Mouse (Mus musculus) midbrain, embryonic 11.5 days (tissue): ENCODE results near the gene Esr1. TPM values are rescaled to one million over a fixed set of nuclear protein-coding genes. Genes with fewer than 3 reads are reported as not detected.
A peak's percentile ranks its signal among the peaks of the same experiment; 100 is the strongest.

Source experiments
- ATAC-seq: fragments of 200-750 bp; cut with Nextera tagmentation; 2 replicates; pipeline ENCODE4 v1.8.0; 2017; ENCODE audit warnings: moderate TSS enrichment, moderate library complexity; ENCODE audit not compliant: low FRiP score
- DNase-seq: peaks from one replicate; pipeline ENCODE4 v3.0.0; 2015; ENCODE audit warnings: low spot score; ENCODE audit errors: missing footprints
- H3K27ac ChIP-seq: fragments of 300-500 bp; sonication (generic); 2 replicates; pipeline ENCODE4 v1.5.1; 2014; ENCODE audit warnings: low read depth, low read length
- H3K27me3 ChIP-seq: fragments of 300-500 bp; sonication (generic); 2 replicates; pipeline ENCODE4 v1.6.1; 2014; ENCODE audit warnings: mild to moderate bottlenecking, low read length, moderate library complexity, mixed read lengths; ENCODE audit not compliant: control insufficient read depth, insufficient read depth
- H3K36me3 ChIP-seq: fragments of 300-500 bp; sonication (generic); 2 replicates; pipeline ENCODE4 v1.6.1; 2014; ENCODE audit warnings: mild to moderate bottlenecking, low read length, moderate library complexity, mixed read lengths; ENCODE audit not compliant: control insufficient read depth, insufficient read depth
- H3K4me1 ChIP-seq: fragments of 300-500 bp; sonication (generic); 2 replicates; pipeline ENCODE4 v1.6.1; 2014; ENCODE audit warnings: low read length; ENCODE audit not compliant: control insufficient read depth, insufficient read depth
- H3K4me2 ChIP-seq: fragments of 300-500 bp; sonication (generic); 2 replicates; pipeline ENCODE4 v1.6.1; 2014; ENCODE audit warnings: mild to moderate bottlenecking, moderate library complexity
- H3K4me3 ChIP-seq: fragments of 300-500 bp; sonication (generic); 2 replicates; pipeline ENCODE4 v1.5.1; 2014; ENCODE audit warnings: low read depth, low read length
- H3K9ac ChIP-seq: fragments of 300-500 bp; sonication (generic); 2 replicates; pipeline ENCODE4 v1.6.1; 2014; ENCODE audit warnings: low read length
- H3K9me3 ChIP-seq: fragments of 300-500 bp; sonication (generic); 2 replicates; pipeline ENCODE4 v1.6.1; 2016; ENCODE audit warnings: low read length; ENCODE audit not compliant: control insufficient read depth
- WGBS: fragments of 180-500 bp; shearing (Covaris S2); extraction: QIAGEN DNeasy Blood & Tissue Kit; methylation state at CpG from one replicate; pipeline ENCODE4 v1.1.7; 2014; 5-methylcytosine and 5-hydroxymethylcytosine counted together
- polyA plus RNA-seq: library from polyadenylated mRNA; unstranded; fragments of >200 nt; fragmentation: Nextera tagmentation; extraction: Ambion mirVana; gene quantifications from 2 replicates; pipeline ENCODE4 v1.2.1, GENCODE M21; 2014

Gene Esr1
- polyA plus RNA-seq, 1 experiment from 2014 or later = 0.12 TPM

- peak; percentile 57 for DNase-seq
- no peak overlapping the region for H3K9ac ChIP-seq
- H3K9me3 ChIP-seq = no peaks in the 10 kb centered on the region
- no peaks in the 10 kb centered on the region for H3K27me3 ChIP-seq
- no peak overlapping the region for H3K4me2 ChIP-seq
- no peak overlapping the region for H3K27ac ChIP-seq
- no peaks in the 10 kb centered on the region for H3K36me3 ChIP-seq
- ATAC-seq = no peak
- H3K4me3 ChIP-seq = no peak overlapping the region
- WGBS = 88% methylated on average over 1 of the region's 1 CpGs
- no peaks in the 10 kb centered on the region for H3K4me1 ChIP-seq
Observed at GRCm38 (mm10) chr10:5029883-5030282, 418.5 kb downstream of the Esr1 start.

- Histone ChIP-seq H3K36me3 (no peaks in the 10 kb centered on the region), H3K4me2 (no peak overlapping the region), H3K27me3 (no peaks in the 10 kb centered on the region), H3K4me3 (no peak overlapping the region), H3K27ac (no peak overlapping the region), H3K4me1 (no peaks in the 10 kb centered on the region), H3K9me3 (no peaks in the 10 kb centered on the region), H3K9ac (no peak overlapping the region)
- 67% methylated on average over 15 of the region's 15 CpGs for WGBS
- DNase-seq (peak; percentile 79), ATAC-seq (no peak)
Observed at GRCm38 (mm10) chr10:5032192-5033048, 421.0 kb downstream of the Esr1 start.

DNA sequence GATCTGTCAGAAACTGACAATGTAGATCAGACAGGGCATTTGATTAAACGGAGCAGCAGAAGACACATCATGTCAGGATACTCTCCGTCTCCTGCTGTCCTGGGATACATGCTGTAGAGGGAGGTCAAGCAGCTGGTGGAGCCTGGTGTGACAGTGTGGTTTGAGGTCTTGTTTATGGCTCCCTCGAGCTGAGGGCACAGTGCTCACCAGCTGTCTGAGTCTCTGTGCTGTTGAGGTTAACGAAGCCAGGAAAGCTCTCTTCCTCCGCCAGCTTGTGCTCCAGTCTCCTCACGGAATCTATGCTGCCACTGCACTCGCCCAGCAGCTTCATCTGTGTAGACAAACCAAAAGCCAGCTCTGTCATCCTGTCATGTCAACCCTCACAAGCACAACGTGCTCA, 429.9 kb downstream of the Esr1 start:
- no peak overlapping the region for H3K27ac ChIP-seq
- no peaks in the 10 kb centered on the region for H3K4me1 ChIP-seq
- H3K27me3 ChIP-seq = no peaks in the 10 kb centered on the region
- H3K9me3 ChIP-seq = no peaks in the 10 kb centered on the region
- H3K36me3 ChIP-seq = no peaks in the 10 kb centered on the region
- no peak overlapping the region for H3K9ac ChIP-seq
- no peak overlapping the region for H3K4me2 ChIP-seq
- 82% methylated on average over 8 of the region's 8 CpGs for WGBS
- DNase-seq = peak; percentile 21
- H3K4me3 ChIP-seq = no peak overlapping the region
- no peak for ATAC-seq

GRCm38 (mm10) chr10:5044481-5044880, 433.1 kb downstream of the Esr1 start:
- Histone ChIP-seq H3K9me3 (no peaks in the 10 kb centered on the region), H3K9ac (no peak overlapping the region), H3K4me3 (no peak overlapping the region), H3K27me3 (no peaks in the 10 kb centered on the region), H3K4me1 (no peaks in the 10 kb centered on the region), H3K27ac (no peak overlapping the region), H3K4me2 (no peak overlapping the region), H3K36me3 (no peaks in the 10 kb centered on the region)
- DNase-seq (no peak), ATAC-seq (no peak)
- 88% methylated on average over 8 of the region's 8 CpGs for WGBS

DNA sequence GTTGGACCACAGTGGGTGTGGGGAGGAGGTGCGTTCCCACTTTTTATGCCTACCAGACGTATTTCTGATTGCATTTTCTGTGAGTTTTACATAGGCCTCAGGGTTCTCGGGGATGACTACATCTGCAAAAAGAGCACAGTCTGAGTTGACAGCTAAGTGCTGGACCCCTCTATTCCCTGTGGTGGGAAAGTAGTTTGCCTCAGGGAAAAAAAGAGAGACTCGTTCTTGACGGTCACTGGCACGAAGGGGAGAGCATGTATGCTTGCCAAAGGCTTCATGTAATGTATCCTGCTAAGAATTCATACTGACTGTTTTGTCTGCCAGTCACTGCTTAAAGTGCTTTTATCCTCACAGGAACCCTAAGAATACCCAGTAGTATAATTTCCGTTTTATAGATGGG, 433.8 kb downstream of the Esr1 start:
- Histone ChIP-seq H3K4me3 (no peak overlapping the region), H3K9me3 (no peaks in the 10 kb centered on the region), H3K9ac (no peak overlapping the region), H3K27me3 (no peaks in the 10 kb centered on the region), H3K4me1 (no peaks in the 10 kb centered on the region), H3K4me2 (no peak overlapping the region), H3K27ac (no peak overlapping the region), H3K36me3 (no peaks in the 10 kb centered on the region)
- DNase-seq (peak; percentile 28), ATAC-seq (no peak)
- WGBS = 93% methylated on average over 7 of the region's 7 CpGs

DNA sequence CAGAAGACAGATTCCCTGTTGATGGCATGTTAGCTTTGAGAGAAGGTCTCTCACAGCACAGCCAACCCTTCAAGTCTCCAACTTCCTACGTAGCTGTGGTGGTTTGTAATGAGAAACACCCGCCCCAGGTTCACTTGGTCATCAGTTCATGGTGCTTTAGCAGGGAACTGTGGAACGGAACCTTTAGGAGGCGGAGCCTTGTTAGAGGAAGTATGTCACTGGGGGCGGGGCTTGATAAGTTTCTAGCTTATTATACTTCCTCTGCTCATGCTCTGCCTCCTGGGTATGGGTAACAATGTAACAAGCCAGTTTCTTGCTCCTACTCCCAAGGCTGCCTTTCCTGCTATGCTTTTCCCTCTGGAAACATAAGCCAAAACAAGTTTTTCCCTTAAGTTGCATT, 434.3 kb downstream of the Esr1 start:
- H3K9ac ChIP-seq = no peak overlapping the region
- no peaks in the 10 kb centered on the region for H3K27me3 ChIP-seq
- no peak for ATAC-seq
- H3K4me3 ChIP-seq = no peak overlapping the region
- DNase-seq = peak; percentile 21
- H3K9me3 ChIP-seq = no peaks in the 10 kb centered on the region
- H3K4me2 ChIP-seq = no peak overlapping the region
- 94% methylated on average over 5 of the region's 5 CpGs for WGBS
- no peak overlapping the region for H3K27ac ChIP-seq
- H3K36me3 ChIP-seq = no peaks in the 10 kb centered on the region
- no peaks in the 10 kb centered on the region for H3K4me1 ChIP-seq

Other genes with a start within 250 kb of the Esr1 start
- 24.0 and 25.6 TPM in 2 replicates for gene Zbtb2, start 223.5 kb upstream of the Esr1 start, polyA plus RNA-seq
- 46.7 and 50.7 TPM in 2 replicates for gene Rmnd1, start 179.2 kb upstream of the Esr1 start, polyA plus RNA-seq
- gene Armt1, start 179.1 kb upstream of the Esr1 start, polyA plus RNA-seq = 27.7 and 30.5 TPM in 2 replicates
- gene Ccdc170, start 129.1 kb upstream of the Esr1 start, polyA plus RNA-seq = 0.10 and 0.11 TPM in 2 replicates